Mouse (Mus musculus) layer of hippocampus, adult 18-20 months (tissue): ENCODE results near the gene Slc6a16. TPM values are rescaled to one million over a fixed set of nuclear protein-coding genes. Genes with fewer than 3 reads are reported as not detected.
"Not testable (repeated sequence)": the region's sequence is repeated elsewhere in the genome, so short reads cannot be mapped to it uniquely, and the experiment has no call there.

ENCODE experiments used
- DNase-seq, 2 experiments: peaks; one replicate each; pipeline ENCODE4 v3.0.0; 2022; ENCODE audit warnings: low spot score in 2 of 2
- total RNA-seq, 2 experiments: library from RNA; stranded (reverse); gene quantifications; 2 replicates each; pipeline ENCODE4 v1.2.3; 2021

The Slc6a16 gene
- total RNA-seq, 2 experiments from 2014 or later, result 1.3 to 2.6 TPM

GRCm38 (mm10) chr7:45240109-45240508 lies 776 bp upstream of the Slc6a16 start:
- no peak for DNase-seq

- DNase-seq, result no peak
These were observed 484 bp downstream of the Slc6a16 start for GRCm38 (mm10) chr7:45241389-45241749.

- no peak for DNase-seq
These were observed 6.8 kb downstream of the Slc6a16 start for GRCm38 (mm10) chr7:45247666-45248065.

- DNase-seq, result no peak
These were observed 12.9 kb downstream of the Slc6a16 start for GRCm38 (mm10) chr7:45253806-45254205.

GRCm38 (mm10) chr7:45255822-45256221 lies 14.9 kb downstream of the Slc6a16 start:
- not testable (repeated sequence) for DNase-seq

GRCm38 (mm10) chr7:45257063-45257840 lies 16.4 kb downstream of the Slc6a16 start:
- DNase-seq, result peak; percentile 55 to 68

GRCm38 (mm10) chr7:45259281-45259680 lies 18.4 kb downstream of the Slc6a16 start:
- DNase-seq, result no peak

- DNase-seq, result no peak
These were observed 21.4 kb downstream of the Slc6a16 start for GRCm38 (mm10) chr7:45262266-45262665.

- no peak for DNase-seq
These were observed 22.2 kb downstream of the Slc6a16 start for GRCm38 (mm10) chr7:45263006-45263607.

GRCm38 (mm10) chr7:45264348-45264747 lies 23.5 kb downstream of the Slc6a16 start:
- no peak for DNase-seq

GRCm38 (mm10) chr7:45265518-45265917 lies 24.6 kb downstream of the Slc6a16 start:
- no peak for DNase-seq

- DNase-seq, result no peak
These were observed 32.0 kb downstream of the Slc6a16 start for GRCm38 (mm10) chr7:45272786-45273412.

GRCm38 (mm10) chr7:45273672-45274071 lies 32.8 kb downstream of the Slc6a16 start:
- no peak for DNase-seq

GRCm38 (mm10) chr7:45277136-45277760 lies 36.4 kb downstream of the Slc6a16 start, which contains the start of gene Slc6a21:
Gene Slc6a21, plus strand, starts transcription at chr7:45277513.
- peak; percentile 64 to 77 for DNase-seq

- no peak for DNase-seq
These were observed 45.6 kb downstream of the Slc6a16 start for GRCm38 (mm10) chr7:45286486-45286885.

GRCm38 (mm10) chr7:45296626-45297025 lies 55.7 kb downstream of the Slc6a16 start:
- DNase-seq, result no peak

GRCm38 (mm10) chr7:45297563-45297962 lies 56.7 kb downstream of the Slc6a16 start:
- DNase-seq, result no peak

GRCm38 (mm10) chr7:45299752-45300151 lies 58.9 kb downstream of the Slc6a16 start:
- peak; percentile 56 to 81 for DNase-seq

GRCm38 (mm10) chr7:45300270-45300669 lies 59.4 kb downstream of the Slc6a16 start:
- DNase-seq, result peak in 1 of 2 experiments; percentile 84

- DNase-seq, result no peak
These were observed 61.7 kb downstream of the Slc6a16 start for GRCm38 (mm10) chr7:45302626-45303025.

- DNase-seq, result no peak
These were observed 64.0 kb downstream of the Slc6a16 start for GRCm38 (mm10) chr7:45304869-45305268.

- peak; percentile 58 to 86 for DNase-seq
These were observed 64.4 kb downstream of the Slc6a16 start for GRCm38 (mm10) chr7:45305275-45305674.
